Mouse (Mus musculus) stomach, embryonic 16.5 days (tissue): ENCODE data around the gene Slc17a4. TPM values are rescaled to one million over a fixed set of nuclear protein-coding genes. Genes with fewer than 3 reads are reported as not detected.

ENCODE experiments used
- ATAC-seq: fragments of 200-750 bp; cut with Nextera tagmentation; 2 replicates; pipeline ENCODE4 v1.8.0; 2017; ENCODE audit warnings: moderate number of reproducible peaks, moderate TSS enrichment; ENCODE audit not compliant: insufficient read depth, low FRiP score
- H3K27ac ChIP-seq: fragments of 300-500 bp; sonication (generic); 2 replicates; pipeline ENCODE4 v1.5.1; 2014; ENCODE audit warnings: low read length
- H3K27me3 ChIP-seq: fragments of 300-500 bp; sonication (generic); 2 replicates; pipeline ENCODE4 v1.6.1; 2014; ENCODE audit warnings: low read length, control low read depth, mixed read lengths; ENCODE audit not compliant: control insufficient read depth, insufficient read depth
- H3K36me3 ChIP-seq: fragments of 300-500 bp; sonication (generic); 2 replicates; pipeline ENCODE4 v1.6.1; 2014; ENCODE audit warnings: low read length; ENCODE audit not compliant: control insufficient read depth, insufficient read depth
- H3K4me1 ChIP-seq: fragments of 300-500 bp; sonication (generic); 2 replicates; pipeline ENCODE4 v1.6.1; 2014; ENCODE audit warnings: low read length, control low read depth, mixed read lengths; ENCODE audit not compliant: control insufficient read depth, insufficient read depth
- H3K4me2 ChIP-seq: fragments of 300-500 bp; sonication (generic); 2 replicates; pipeline ENCODE4 v1.6.1; 2014; ENCODE audit warnings: low read depth, low read length, mixed read lengths
- H3K4me3 ChIP-seq: fragments of 300-500 bp; sonication (generic); replicated peaks from 2 replicates; pipeline ENCODE4 v1.5.1; 2014; ENCODE audit warnings: mild to moderate bottlenecking, low read length
- H3K9ac ChIP-seq: fragments of 300-500 bp; sonication (generic); 2 replicates; pipeline ENCODE4 v1.6.1; 2014; ENCODE audit warnings: low read length
- H3K9me3 ChIP-seq: fragments of 300-500 bp; sonication (generic); replicated peaks from 2 replicates; pipeline ENCODE4 v1.6.1; 2016; ENCODE audit warnings: low read length, control low read depth; ENCODE audit not compliant: control insufficient read depth
- WGBS: fragments of 180-500 bp; shearing (Covaris S2); extraction: QIAGEN DNeasy Blood & Tissue Kit; methylation state at CpG from one replicate; pipeline ENCODE4 v1.1.7; 2014; 5-methylcytosine and 5-hydroxymethylcytosine counted together
- polyA plus RNA-seq: library from polyadenylated mRNA; unstranded; fragments of >200 nt; fragmentation: Nextera tagmentation; extraction: Ambion mirVana; gene quantifications from 2 replicates; pipeline ENCODE4 v1.2.1, GENCODE M21; 2015

The Slc17a4 gene
- polyA plus RNA-seq, 1 experiment from 2014 or later = 2.7 TPM

DNA sequence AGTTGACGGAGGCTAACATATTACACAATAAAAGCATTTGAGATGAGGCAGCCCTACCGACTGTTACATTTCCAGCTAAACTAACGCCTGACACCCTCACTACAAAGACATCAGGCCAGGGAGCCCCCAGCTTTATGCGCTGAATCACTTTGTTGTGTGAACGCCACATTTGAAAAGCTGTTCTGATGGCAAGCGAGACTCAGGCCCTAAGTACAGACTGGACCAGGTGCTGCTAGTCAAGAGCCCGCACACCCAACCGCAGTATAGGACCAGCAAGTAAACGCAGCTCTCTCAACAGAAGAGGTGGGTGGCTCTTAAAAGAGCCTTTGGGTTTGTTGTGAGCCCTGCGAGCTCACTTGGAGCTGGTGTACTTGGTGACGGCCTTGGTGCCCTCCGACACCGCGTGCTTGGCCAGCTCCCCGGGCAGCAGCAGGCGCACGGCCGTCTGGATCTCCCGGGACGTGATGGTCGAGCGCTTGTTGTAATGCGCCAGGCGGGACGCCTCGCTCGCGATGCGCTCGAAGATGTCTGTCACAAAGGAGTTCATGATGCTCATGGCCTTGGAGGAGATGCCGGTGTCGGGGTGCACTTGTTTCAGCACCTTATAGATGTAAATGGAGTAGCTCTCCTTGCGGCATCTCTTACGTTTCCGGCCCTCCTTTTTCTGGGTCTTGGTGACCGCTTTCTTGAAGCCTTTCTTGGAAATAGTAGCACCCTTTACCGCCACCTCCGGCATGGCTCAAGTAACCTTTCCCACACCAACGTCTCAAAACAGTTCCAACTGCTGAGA, 18.8 kb upstream of the Slc17a4 start, which contains the start of gene Hist1h2ba:
Hist1h2ba (minus strand) TSS at position 736 of the 790 bp plus-strand sequence.
- Histone ChIP-seq H3K27ac (no peak within 1 kb of the TSS), H3K9me3 (no peaks in the 10 kb centered on the region), H3K36me3 (no peaks in the 10 kb centered on the region), H3K4me1 (peaks cover 2% of the 10 kb centered on the region; the same call in 1 of the 2 replicates), H3K4me3 (no peak within 1 kb of the TSS), H3K4me2 (no peak within 1 kb of the TSS), H3K27me3 (no peaks in the 10 kb centered on the region), H3K9ac (no peak within 1 kb of the TSS)
- WGBS = 91% methylated on average over 36 of the region's 39 CpGs
- no peak for ATAC-seq

- ATAC-seq = no peak
- H3K9me3 ChIP-seq = no peaks in the 10 kb centered on the region
- no peak overlapping the region for H3K9ac ChIP-seq
- WGBS = 57% methylated on average over 11 of the region's 11 CpGs
- no peak overlapping the region for H3K4me3 ChIP-seq
- no peaks in the 10 kb centered on the region for H3K27me3 ChIP-seq
- no peaks in the 10 kb centered on the region for H3K36me3 ChIP-seq
- H3K4me1 ChIP-seq = peaks cover 9% of the 10 kb centered on the region; the same call in 1 of the 2 replicates
- H3K4me2 ChIP-seq = no peak overlapping the region
- H3K27ac ChIP-seq = no peak overlapping the region
Observed at GRCm38 (mm10) chr13:23930904-23931303, 16.1 kb upstream of the Slc17a4 start.

DNA sequence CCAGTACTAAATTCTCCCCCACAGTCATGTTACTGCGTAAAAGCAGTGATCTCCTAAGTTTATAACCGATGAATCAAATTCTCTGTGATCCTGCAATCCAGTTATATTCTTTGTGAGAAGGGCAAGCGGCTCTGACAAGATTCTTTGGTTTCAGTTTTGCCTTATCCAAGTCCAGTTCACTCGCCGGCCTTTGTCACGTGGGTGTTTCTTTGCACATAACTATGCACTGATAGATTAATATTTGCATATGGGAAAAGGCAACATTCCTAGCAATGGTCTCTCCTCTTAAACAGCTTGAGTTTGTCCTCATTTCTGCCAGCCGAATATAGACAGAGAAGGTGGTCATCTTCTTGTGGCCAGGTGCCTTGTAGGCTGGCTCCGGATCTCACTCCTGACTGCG, 15.7 kb upstream of the Slc17a4 start:
- Histone ChIP-seq H3K9ac (no peak overlapping the region), H3K4me2 (no peak overlapping the region), H3K36me3 (no peaks in the 10 kb centered on the region), H3K9me3 (no peaks in the 10 kb centered on the region), H3K4me1 (peaks cover 9% of the 10 kb centered on the region; the same call in 1 of the 2 replicates), H3K27ac (no peak overlapping the region), H3K27me3 (no peaks in the 10 kb centered on the region), H3K4me3 (no peak overlapping the region)
- 80% methylated on average over 9 of the region's 9 CpGs for WGBS
- no peak for ATAC-seq

DNA sequence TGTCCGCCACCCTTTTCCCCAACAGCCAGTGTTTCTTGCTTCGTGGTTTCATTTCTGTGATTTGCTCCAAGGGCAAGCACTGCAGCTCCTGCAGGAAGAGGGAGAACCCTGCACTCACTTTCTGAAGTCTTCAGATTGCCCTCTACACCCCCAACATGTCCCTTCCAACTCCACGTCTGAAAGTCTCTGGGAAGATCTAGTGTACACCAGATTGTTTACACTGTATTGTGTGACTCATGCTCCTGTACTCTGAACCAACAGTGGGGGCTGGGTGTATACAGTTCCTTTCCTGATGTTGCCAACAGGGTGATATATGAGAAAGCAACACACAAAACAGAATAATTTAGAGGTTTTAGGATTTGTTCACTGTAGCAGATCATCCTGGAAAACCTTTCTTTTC, 13.8 kb upstream of the Slc17a4 start:
- Histone ChIP-seq H3K4me1 (peaks cover 9% of the 10 kb centered on the region; the same call in 1 of the 2 replicates), H3K36me3 (no peaks in the 10 kb centered on the region), H3K27ac (no peak overlapping the region), H3K9me3 (no peaks in the 10 kb centered on the region), H3K4me2 (peak overlapping the region; percentile 32; the same call in 1 of the 2 replicates), H3K4me3 (no peak overlapping the region), H3K27me3 (no peaks in the 10 kb centered on the region), H3K9ac (no peak overlapping the region)
- WGBS = 47% methylated on average over 3 of the region's 3 CpGs
- ATAC-seq = peak; percentile 81

- Histone ChIP-seq H3K9me3 (no peaks in the 10 kb centered on the region), H3K4me3 (no peak overlapping the region), H3K4me1 (peaks cover 9% of the 10 kb centered on the region; the same call in 1 of the 2 replicates), H3K9ac (no peak overlapping the region), H3K4me2 (no peak overlapping the region), H3K36me3 (no peaks in the 10 kb centered on the region), H3K27me3 (no peaks in the 10 kb centered on the region), H3K27ac (no peak overlapping the region)
- 59% methylated on average over 2 of the region's 2 CpGs for WGBS
- ATAC-seq = no peak
Observed at GRCm38 (mm10) chr13:23925792-23926191, 11.0 kb upstream of the Slc17a4 start.

DNA sequence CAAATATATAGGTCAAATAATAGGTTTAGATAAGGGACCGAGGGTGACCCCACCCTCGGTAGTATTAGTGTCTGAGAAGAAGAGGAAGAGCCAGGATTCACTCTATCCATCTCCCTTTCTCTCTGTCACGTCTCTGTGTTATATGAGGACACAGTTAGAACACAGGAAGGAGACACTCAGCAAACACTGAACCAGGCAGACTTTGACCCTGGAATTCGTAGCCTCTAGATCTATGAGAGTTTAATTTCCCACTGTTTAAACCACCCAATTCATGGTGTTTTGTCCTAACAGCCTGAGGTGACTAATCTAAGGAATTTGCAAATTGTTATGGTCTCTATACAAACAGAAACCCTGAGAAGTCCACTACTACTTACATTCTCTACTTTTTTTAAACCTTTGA, 2.9 kb upstream of the Slc17a4 start:
- Histone ChIP-seq H3K4me3 (no peak overlapping the region), H3K4me2 (no peak overlapping the region), H3K27me3 (no peaks in the 10 kb centered on the region), H3K4me1 (no peaks in the 10 kb centered on the region), H3K9me3 (no peaks in the 10 kb centered on the region), H3K27ac (no peak overlapping the region), H3K36me3 (no peaks in the 10 kb centered on the region), H3K9ac (no peak overlapping the region)
- 35% methylated on average over 4 of the region's 4 CpGs for WGBS
- no peak for ATAC-seq

GRCm38 (mm10) chr13:23916132-23916531, 1.3 kb upstream of the Slc17a4 start:
- Histone ChIP-seq H3K9me3 (no peaks in the 10 kb centered on the region), H3K27ac (no peak overlapping the region), H3K4me1 (no peaks in the 10 kb centered on the region), H3K4me2 (no peak overlapping the region), H3K9ac (no peak overlapping the region), H3K36me3 (no peaks in the 10 kb centered on the region), H3K27me3 (no peaks in the 10 kb centered on the region), H3K4me3 (no peak overlapping the region)
- no peak for ATAC-seq
- 76% methylated on average over 1 of the region's 1 CpGs for WGBS

GRCm38 (mm10) chr13:23913791-23914306, 960 bp downstream of the Slc17a4 start:
- Histone ChIP-seq H3K4me2 (no peak overlapping the region), H3K27me3 (no peaks in the 10 kb centered on the region), H3K36me3 (no peaks in the 10 kb centered on the region), H3K9me3 (no peaks in the 10 kb centered on the region), H3K27ac (peak overlapping the region; percentile 26), H3K4me1 (no peaks in the 10 kb centered on the region), H3K4me3 (no peak overlapping the region), H3K9ac (no peak overlapping the region)
- 41% methylated on average over 6 of the region's 6 CpGs for WGBS
- peak; percentile 21; the same call in 1 of the 2 replicates for ATAC-seq

DNA sequence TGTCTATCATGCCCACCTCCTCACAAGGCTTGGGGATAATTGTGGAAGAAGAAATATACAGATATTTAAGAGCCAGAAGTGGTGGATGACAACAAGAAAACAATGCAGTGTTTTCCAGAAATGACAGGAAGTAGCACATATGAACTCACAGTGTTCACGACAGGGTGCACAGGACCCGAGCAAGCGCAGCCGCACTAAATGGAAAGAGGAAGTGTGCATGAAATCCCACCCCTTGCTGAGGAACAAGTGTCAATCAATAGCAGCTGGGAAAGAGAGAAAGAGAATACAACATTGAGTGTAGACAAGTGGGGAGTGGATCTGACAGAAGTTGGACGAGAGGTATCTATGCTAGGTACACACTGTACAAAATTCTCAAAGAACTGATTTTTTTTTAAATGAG, 3.5 kb downstream of the Slc17a4 start:
- 79% methylated on average over 5 of the region's 5 CpGs for WGBS
- H3K4me1 ChIP-seq = no peaks in the 10 kb centered on the region
- no peaks in the 10 kb centered on the region for H3K27me3 ChIP-seq
- no peak for ATAC-seq
- no peaks in the 10 kb centered on the region for H3K36me3 ChIP-seq
- H3K4me2 ChIP-seq = no peak overlapping the region
- H3K4me3 ChIP-seq = no peak overlapping the region
- H3K27ac ChIP-seq = no peak overlapping the region
- H3K9ac ChIP-seq = no peak overlapping the region
- no peaks in the 10 kb centered on the region for H3K9me3 ChIP-seq
